Mouse (Mus musculus) testis, adult 2 months (tissue): ENCODE results near the gene Pcdh19. TPM values are rescaled to one million over a fixed set of nuclear protein-coding genes. Genes with fewer than 3 reads are reported as not detected.

Experiments used
- H3K27ac ChIP-seq: fragments of 200-500 bp; 2 replicates; pipeline ENCODE4 v1.5.1; 2012; ENCODE audit warnings: low read depth, low read length; ENCODE audit not compliant: control insufficient read depth, insufficient read depth
- H3K27me3 ChIP-seq: fragments of 200-500 bp; 2 replicates; pipeline ENCODE4 v1.6.1; 2012; ENCODE audit warnings: mild to moderate bottlenecking, low read length, moderate library complexity; ENCODE audit not compliant: control insufficient read depth, insufficient read depth
- H3K36me3 ChIP-seq: fragments of 200-500 bp; 2 replicates; pipeline ENCODE4 v1.6.1; 2012; ENCODE audit warnings: mild to moderate bottlenecking, low read length; ENCODE audit not compliant: control insufficient read depth, insufficient read depth
- H3K4me1 ChIP-seq: fragments of 200-500 bp; 2 replicates; pipeline ENCODE4 v1.6.1; 2012; ENCODE audit warnings: low read length; ENCODE audit not compliant: control insufficient read depth, insufficient read depth
- H3K4me3 ChIP-seq: fragments of 200-500 bp; 2 replicates; pipeline ENCODE4 v1.5.1; 2012; ENCODE audit warnings: low read depth, mild to moderate bottlenecking, low read length, moderate library complexity, mixed read lengths; ENCODE audit not compliant: control insufficient read depth
- CTCF ChIP-seq: fragments of 200-500 bp; IDR thresholded peaks from 2 replicates; pipeline ENCODE4 v1.5.1; 2012; ENCODE audit warnings: low read depth, mild to moderate bottlenecking, inconsistent platforms, low read length, moderate library complexity; ENCODE audit not compliant: control insufficient read depth, insufficient read depth, insufficient replicate concordance
- POLR2A ChIP-seq: fragments of 200-500 bp; IDR thresholded peaks from 2 replicates; pipeline ENCODE4 v1.6.1; 2012; ENCODE audit warnings: low read depth, mild to moderate bottlenecking, inconsistent platforms, low read length, moderate library complexity; ENCODE audit not compliant: control insufficient read depth
- polyA plus RNA-seq: library from polyadenylated mRNA; depleted of rRNA; stranded (reverse); fragments of >200 nt; gene quantifications from 2 replicates; pipeline ENCODE4 v1.2.3, GENCODE M21; 2012; rRNA removed

Gene Pcdh19
- polyA plus RNA-seq, 1 experiment = 0.09 TPM

GRCm38 (mm10) chrX:133605828-133606227 is 83.0 kb downstream of the Pcdh19 start:
- H3K27ac ChIP-seq = no peak overlapping the region
- H3K4me3 ChIP-seq = no peak overlapping the region
- TF ChIP-seq POLR2A (no peak), CTCF (no peak)
- H3K4me1 ChIP-seq = no peaks in the 10 kb centered on the region
- no peaks in the 10 kb centered on the region for H3K36me3 ChIP-seq
- H3K27me3 ChIP-seq = no peaks in the 10 kb centered on the region

GRCm38 (mm10) chrX:133604272-133604671 is 84.5 kb downstream of the Pcdh19 start:
- TF ChIP-seq CTCF = no peak
- no peak for TF ChIP-seq POLR2A
- no peak overlapping the region for H3K27ac ChIP-seq
- no peaks in the 10 kb centered on the region for H3K27me3 ChIP-seq
- no peaks in the 10 kb centered on the region for H3K36me3 ChIP-seq
- H3K4me1 ChIP-seq = no peaks in the 10 kb centered on the region
- no peak overlapping the region for H3K4me3 ChIP-seq

- no peak overlapping the region for H3K27ac ChIP-seq
- no peak for TF ChIP-seq POLR2A
- no peak for TF ChIP-seq CTCF
- no peaks in the 10 kb centered on the region for H3K4me1 ChIP-seq
- H3K36me3 ChIP-seq = no peaks in the 10 kb centered on the region
- no peak overlapping the region for H3K4me3 ChIP-seq
- H3K27me3 ChIP-seq = no peaks in the 10 kb centered on the region
These were observed 86.7 kb downstream of the Pcdh19 start for GRCm38 (mm10) chrX:133602068-133602467.

DNA sequence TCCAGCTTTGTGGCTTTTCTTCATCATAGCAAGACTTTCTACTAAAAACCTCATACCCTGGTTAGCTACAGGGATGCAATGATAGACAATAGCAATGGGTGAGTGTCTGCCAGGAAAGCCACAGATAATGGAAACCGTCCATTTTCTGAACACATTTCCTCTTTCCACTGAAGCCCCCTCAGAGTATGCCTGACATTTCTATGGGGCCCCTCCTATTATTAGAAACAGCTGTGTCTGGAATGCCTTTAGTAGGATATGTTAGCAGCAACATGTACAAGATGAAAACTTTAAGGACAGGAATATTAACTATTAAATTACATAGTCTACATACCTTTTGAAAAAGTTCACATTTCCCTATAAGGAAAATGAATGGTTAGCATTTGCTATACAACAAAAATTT is 87.1 kb downstream of the Pcdh19 start:
- Histone ChIP-seq H3K36me3 (no peaks in the 10 kb centered on the region), H3K4me1 (no peaks in the 10 kb centered on the region), H3K4me3 (no peak overlapping the region), H3K27me3 (no peaks in the 10 kb centered on the region), H3K27ac (no peak overlapping the region)
- TF ChIP-seq CTCF = no peak
- no peak for TF ChIP-seq POLR2A

DNA sequence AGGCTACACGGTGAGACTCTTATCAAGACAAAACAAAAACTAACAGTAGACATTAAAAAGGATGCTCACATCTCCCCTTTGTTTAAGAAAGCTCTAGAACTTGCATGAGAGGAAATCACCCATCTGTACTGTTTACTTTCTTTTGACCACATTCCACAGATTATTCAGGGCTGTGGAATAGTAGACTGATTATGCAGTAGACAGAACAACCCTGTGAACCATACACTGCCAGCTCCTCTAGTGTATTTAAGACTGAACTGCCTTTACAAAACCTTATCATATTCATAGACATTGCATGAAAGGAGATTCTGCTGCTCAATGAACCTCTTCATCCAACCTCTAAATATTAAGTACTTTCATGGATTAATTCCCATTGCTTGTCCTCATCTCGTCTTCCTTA is 87.6 kb downstream of the Pcdh19 start:
- no peak overlapping the region for H3K27ac ChIP-seq
- H3K4me3 ChIP-seq = no peak overlapping the region
- no peaks in the 10 kb centered on the region for H3K27me3 ChIP-seq
- no peaks in the 10 kb centered on the region for H3K36me3 ChIP-seq
- TF ChIP-seq POLR2A = no peak
- no peak for TF ChIP-seq CTCF
- H3K4me1 ChIP-seq = no peaks in the 10 kb centered on the region

- no peak overlapping the region for H3K4me3 ChIP-seq
- H3K36me3 ChIP-seq = no peaks in the 10 kb centered on the region
- no peak overlapping the region for H3K27ac ChIP-seq
- H3K4me1 ChIP-seq = no peaks in the 10 kb centered on the region
- no peak for TF ChIP-seq POLR2A
- no peak for TF ChIP-seq CTCF
- H3K27me3 ChIP-seq = no peaks in the 10 kb centered on the region
These were observed 113.0 kb downstream of the Pcdh19 start for GRCm38 (mm10) chrX:133575601-133576382.

DNA sequence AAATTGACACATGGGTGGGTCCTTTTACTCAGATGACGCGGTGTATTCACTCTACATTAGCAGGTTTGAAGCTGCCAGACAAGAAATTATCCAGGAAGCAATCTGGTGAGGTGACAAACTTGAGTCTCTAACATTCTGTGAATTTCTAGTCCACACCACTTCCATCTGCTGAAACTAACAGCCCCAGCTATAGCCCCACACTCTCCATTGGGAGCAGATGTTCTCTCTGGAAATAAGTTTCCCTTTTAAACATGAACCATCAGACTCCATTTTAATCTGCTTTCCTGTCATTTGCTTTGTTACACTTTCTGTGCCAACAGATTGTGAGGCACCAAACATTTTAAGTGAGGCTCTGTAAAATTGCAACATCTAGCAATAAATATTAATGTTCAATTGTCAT is 123.4 kb downstream of the Pcdh19 start:
- H3K27me3 ChIP-seq = no peaks in the 10 kb centered on the region
- no peaks in the 10 kb centered on the region for H3K36me3 ChIP-seq
- TF ChIP-seq POLR2A = no peak
- H3K4me1 ChIP-seq = no peaks in the 10 kb centered on the region
- H3K4me3 ChIP-seq = no peak overlapping the region
- H3K27ac ChIP-seq = no peak overlapping the region

Other genes with a start within 250 kb of the Pcdh19 start
- not detected in 2 replicates for gene Tnmd, start 162.0 kb upstream of the Pcdh19 start, polyA plus RNA-seq
- gene Tspan6, start 209.4 kb upstream of the Pcdh19 start, polyA plus RNA-seq = 72.3 and 125 TPM in 2 replicates
- gene Srpx2, start 219.4 kb upstream of the Pcdh19 start, polyA plus RNA-seq = 0.72 and 0.78 TPM in 2 replicates